In the genomic region with DNA sequence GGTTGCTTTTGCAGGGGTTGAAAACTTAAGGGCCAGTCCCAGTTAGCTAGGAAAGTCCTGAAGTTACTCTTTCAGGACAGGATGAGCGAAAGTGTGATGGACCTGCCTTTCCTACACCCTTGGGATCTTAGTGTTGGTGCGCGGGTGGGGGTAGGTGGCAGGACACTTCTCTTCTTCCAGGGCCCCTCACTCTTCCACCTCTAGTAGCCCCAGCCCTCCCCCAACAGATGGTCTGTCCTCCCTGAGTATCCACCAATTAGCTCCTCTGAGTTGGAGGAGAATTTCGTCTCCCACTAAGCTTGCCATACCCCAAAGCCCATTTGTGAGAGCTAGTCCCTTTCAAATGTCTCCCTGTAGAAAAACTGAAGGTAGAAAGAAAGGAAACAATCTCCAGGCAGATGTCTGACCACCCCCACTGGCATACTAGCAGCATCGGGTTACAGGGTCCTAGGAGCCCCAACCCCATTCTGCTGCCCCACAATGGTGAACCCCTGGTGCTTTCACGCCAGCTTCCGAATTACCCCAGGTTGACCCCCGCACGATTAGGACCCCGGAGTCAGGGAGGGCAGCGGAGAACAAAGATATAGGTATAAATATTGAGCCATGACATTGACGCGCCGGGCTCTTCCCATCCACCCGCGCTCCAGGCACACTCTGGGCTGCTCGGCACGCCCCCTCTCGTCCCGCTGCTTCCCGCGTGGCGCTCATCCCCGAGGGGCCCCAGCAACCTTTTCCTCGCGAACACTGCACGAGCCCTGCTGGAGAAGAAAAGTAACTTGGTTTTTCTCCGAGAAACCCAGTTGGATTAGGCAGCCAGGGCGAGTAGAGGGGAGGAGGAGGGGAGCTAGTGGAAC, we compare ENCODE assay signal across 16 mouse cellular contexts. TPM values are rescaled to one million over a fixed set of nuclear protein-coding genes. Genes with fewer than 3 reads are reported as not detected.
A peak's percentile ranks its signal among the peaks of the same experiment; 100 is the strongest.
DNase-seq lines count a peak whose midpoint lies in the region; ATAC-seq lines count a peak whose summit lies in the region.
"Not testable (repeated sequence)": the region's sequence is repeated elsewhere in the genome, so short reads cannot be mapped to it uniquely, and the experiment has no call there.
"Had no signal": no experiment of that assay in that cellular context is flagged by ENCODE, and none has a peak within 500 bp of the region (broad histone marks: within the 10 kb centered on the region; RNA-seq: fewer than 3 reads in every experiment).

No protein-coding gene starts in this region.

- 23% methylated on average over 15 of the region's 29 CpGs for WGBS in embryonic facial prominence, embryonic 14.5 days
- WGBS in forebrain, embryonic 15.5 days: 27% methylated on average over 20 of the region's 29 CpGs
- 21% methylated on average over 21 of the region's 29 CpGs for WGBS in hindbrain, embryonic 11.5 days
- WGBS in hindbrain, embryonic 16.5 days: 21% methylated on average over 18 of the region's 29 CpGs
- WGBS in limb, embryonic 11.5 days: 20% methylated on average over 18 of the region's 29 CpGs
- 29% methylated on average over 23 of the region's 29 CpGs for WGBS in midbrain, embryonic 13.5 days
- WGBS in neural tube, embryonic 11.5 days: 15% methylated on average over 16 of the region's 29 CpGs

- not testable (repeated sequence) for H3K4me3 ChIP-seq in embryonic facial prominence, embryonic 14.5 days (ENCODE audit: low read depth, low read length); forebrain, embryonic 15.5 days; hindbrain, embryonic 11.5 days (ENCODE audit: low read depth, low read length); hindbrain, embryonic 16.5 days (ENCODE audit: low read length); limb, embryonic 11.5 days (ENCODE audit: low read depth, low read length); midbrain, embryonic 13.5 days (replicated peaks); neural tube, embryonic 11.5 days (ENCODE audit: low read depth, low read length)

- DNase-seq in embryonic facial prominence, embryonic 14.5 days (ENCODE audit: low spot score); hindbrain, embryonic 11.5 days (ENCODE audit: low spot score); limb, embryonic 11.5 days (ENCODE audit: low spot score); neural tube, embryonic 11.5 days (ENCODE audit: low spot score): not testable (repeated sequence)

- not testable (repeated sequence) for H3K9ac ChIP-seq in embryonic facial prominence, embryonic 14.5 days (ENCODE audit: low read depth, low read length); forebrain, embryonic 15.5 days (replicated peaks); hindbrain, embryonic 11.5 days (ENCODE audit: low read depth, low read length); hindbrain, embryonic 16.5 days (ENCODE audit: low read depth, low read length); limb, embryonic 11.5 days (ENCODE audit: low read length); midbrain, embryonic 13.5 days (replicated peaks); neural tube, embryonic 11.5 days (ENCODE audit: low read length)

- H3K27ac ChIP-seq in embryonic facial prominence, embryonic 14.5 days (replicated peaks; ENCODE audit: low read depth, low read length); forebrain, embryonic 15.5 days (replicated peaks); hindbrain, embryonic 11.5 days (ENCODE audit: low read depth, low read length); hindbrain, embryonic 16.5 days (ENCODE audit: low read depth, low read length); limb, embryonic 11.5 days (replicated peaks; ENCODE audit: low read depth, low read length); midbrain, embryonic 13.5 days; neural tube, embryonic 11.5 days (ENCODE audit: low read depth, low read length): not testable (repeated sequence)

- not testable (repeated sequence) for H3K9me3 ChIP-seq in embryonic facial prominence, embryonic 14.5 days (ENCODE audit: control insufficient read depth, low read length); forebrain, embryonic 15.5 days; hindbrain, embryonic 11.5 days (ENCODE audit: control insufficient read depth, low read length); hindbrain, embryonic 16.5 days (ENCODE audit: control insufficient read depth, low read length); limb, embryonic 11.5 days (ENCODE audit: control insufficient read depth, low read length); midbrain, embryonic 13.5 days; neural tube, embryonic 11.5 days (ENCODE audit: control insufficient read depth, low read length)

- H3K36me3 ChIP-seq in embryonic facial prominence, embryonic 14.5 days (ENCODE audit: control insufficient read depth, insufficient read depth, low read length); forebrain, embryonic 15.5 days; hindbrain, embryonic 11.5 days (ENCODE audit: control insufficient read depth, insufficient read depth, low read length); hindbrain, embryonic 16.5 days (ENCODE audit: control insufficient read depth, insufficient read depth, low read length); limb, embryonic 11.5 days (ENCODE audit: control insufficient read depth, insufficient read depth, low read length); midbrain, embryonic 13.5 days; neural tube, embryonic 11.5 days (ENCODE audit: control insufficient read depth, insufficient read depth, low read length): not testable (repeated sequence)

- not testable (repeated sequence) for H3K27me3 ChIP-seq in embryonic facial prominence, embryonic 14.5 days (replicated peaks; ENCODE audit: control insufficient read depth, insufficient read depth, low read length); forebrain, embryonic 15.5 days; hindbrain, embryonic 11.5 days (ENCODE audit: control insufficient read depth, insufficient read depth, low read length); hindbrain, embryonic 16.5 days (replicated peaks; ENCODE audit: control insufficient read depth, insufficient read depth, low read length); limb, embryonic 11.5 days (ENCODE audit: control insufficient read depth, insufficient read depth, low read length); midbrain, embryonic 13.5 days; neural tube, embryonic 11.5 days (ENCODE audit: control insufficient read depth, insufficient read depth, low read length)

- H3K4me1 ChIP-seq in embryonic facial prominence, embryonic 14.5 days (ENCODE audit: control insufficient read depth, insufficient read depth, low read length); forebrain, embryonic 15.5 days; hindbrain, embryonic 11.5 days (replicated peaks; ENCODE audit: control insufficient read depth, insufficient read depth, low read length); hindbrain, embryonic 16.5 days (ENCODE audit: control insufficient read depth, insufficient read depth, low read depth, low read length); limb, embryonic 11.5 days (ENCODE audit: control insufficient read depth, insufficient read depth, low read length); midbrain, embryonic 13.5 days (replicated peaks); neural tube, embryonic 11.5 days (ENCODE audit: control insufficient read depth, insufficient read depth, low read length): not testable (repeated sequence)

- 0 out of 2 replicates have a peak, but pooled peaks have one; percentile 26 for ATAC-seq in embryonic facial prominence, embryonic 14.5 days (ENCODE audit: low read depth)
- peak; percentile 71 for ATAC-seq in forebrain, embryonic 15.5 days (replicated peaks)
- peak; percentile 61; the same call in 1 of the 2 replicates for ATAC-seq in hindbrain, embryonic 11.5 days (ENCODE audit: low FRiP score)
- peak; percentile 75 for ATAC-seq in hindbrain, embryonic 16.5 days
- ATAC-seq in limb, embryonic 11.5 days (ENCODE audit: insufficient number of reproducible peaks, low FRiP score, low TSS enrichment, low read depth): 0 out of 2 replicates have a peak, but pooled peaks have one; percentile 47
- peak; percentile 83 for ATAC-seq in midbrain, embryonic 13.5 days
- peak; percentile 38; the same call in 1 of the 2 replicates for ATAC-seq in neural tube, embryonic 11.5 days (ENCODE audit: insufficient read depth, low FRiP score, low TSS enrichment)

- not testable (repeated sequence) for H3K4me2 ChIP-seq in embryonic facial prominence, embryonic 14.5 days (ENCODE audit: low read depth, low read length); forebrain, embryonic 15.5 days (replicated peaks); hindbrain, embryonic 11.5 days (replicated peaks; ENCODE audit: low read depth, low read length); hindbrain, embryonic 16.5 days (ENCODE audit: low read length); limb, embryonic 11.5 days (ENCODE audit: low read depth, severe bottlenecking); midbrain, embryonic 13.5 days (replicated peaks); neural tube, embryonic 11.5 days (ENCODE audit: low read depth)

RNA-seq across cellular contexts. Expression of gene Gm8024, which starts 18.5 kb away (rescaled TPM):
- not detected in 2 replicates for polyA plus RNA-seq in embryonic facial prominence, embryonic 14.5 days (2014; fragmentation: Nextera tagmentation; extraction: Ambion mirVana)
- not detected in 2 replicates for polyA plus RNA-seq in forebrain, embryonic 15.5 days (2015; fragmentation: Nextera tagmentation; extraction: Ambion mirVana)
- polyA plus RNA-seq in hindbrain, embryonic 11.5 days (2014; fragmentation: Nextera tagmentation; extraction: Ambion mirVana): not detected in 2 replicates
- polyA plus RNA-seq in hindbrain, embryonic 16.5 days (2015; fragmentation: Nextera tagmentation; extraction: Ambion mirVana): not detected in 2 replicates
- polyA plus RNA-seq in limb, embryonic 11.5 days (2014; fragmentation: Nextera tagmentation; extraction: Ambion mirVana): not detected in 2 replicates
- polyA plus RNA-seq in midbrain, embryonic 13.5 days (2015; fragmentation: Nextera tagmentation; extraction: Ambion mirVana): not detected in 2 replicates
- polyA plus RNA-seq in neural tube, embryonic 11.5 days (2014; fragmentation: Nextera tagmentation; extraction: Ambion mirVana): not detected in 2 replicates
- polyA plus RNA-seq: heart, embryonic 13.5 days; intestine, embryonic 14.5 days; large intestine, adult 2 months; liver, embryonic 14.5 days; lung, adult 2 months; stomach, embryonic 15.5 days had no signal

RNA-seq across cellular contexts. Expression of gene Gm8020, which starts 40.4 kb away (rescaled TPM):
- polyA plus RNA-seq in embryonic facial prominence, embryonic 14.5 days (2014; fragmentation: Nextera tagmentation; extraction: Ambion mirVana): not detected in 2 replicates
- not detected in 2 replicates for polyA plus RNA-seq in forebrain, embryonic 15.5 days (2015; fragmentation: Nextera tagmentation; extraction: Ambion mirVana)
- polyA plus RNA-seq in hindbrain, embryonic 11.5 days (2014; fragmentation: Nextera tagmentation; extraction: Ambion mirVana): not detected in 2 replicates
- not detected in 2 replicates for polyA plus RNA-seq in hindbrain, embryonic 16.5 days (2015; fragmentation: Nextera tagmentation; extraction: Ambion mirVana)
- polyA plus RNA-seq in limb, embryonic 11.5 days (2014; fragmentation: Nextera tagmentation; extraction: Ambion mirVana): not detected in 2 replicates
- not detected in 2 replicates for polyA plus RNA-seq in midbrain, embryonic 13.5 days (2015; fragmentation: Nextera tagmentation; extraction: Ambion mirVana)
- polyA plus RNA-seq in neural tube, embryonic 11.5 days (2014; fragmentation: Nextera tagmentation; extraction: Ambion mirVana): not detected in 2 replicates
- polyA plus RNA-seq: cerebellum, adult 2 months; cortical plate, adult 2 months; heart, embryonic 13.5 days; intestine, embryonic 14.5 days; kidney, adult 2 months; large intestine, adult 2 months; liver, embryonic 14.5 days; lung, adult 2 months; stomach, embryonic 15.5 days had no signal

RNA-seq across cellular contexts. Expression of gene Gm17124, which starts 57.1 kb away (rescaled TPM):
- polyA plus RNA-seq in embryonic facial prominence, embryonic 14.5 days (2014; fragmentation: Nextera tagmentation; extraction: Ambion mirVana): not detected in 2 replicates
- not detected in 2 replicates for polyA plus RNA-seq in forebrain, embryonic 15.5 days (2015; fragmentation: Nextera tagmentation; extraction: Ambion mirVana)
- not detected in 2 replicates for polyA plus RNA-seq in hindbrain, embryonic 11.5 days (2014; fragmentation: Nextera tagmentation; extraction: Ambion mirVana)
- not detected in 2 replicates for polyA plus RNA-seq in hindbrain, embryonic 16.5 days (2015; fragmentation: Nextera tagmentation; extraction: Ambion mirVana)
- not detected in 2 replicates for polyA plus RNA-seq in limb, embryonic 11.5 days (2014; fragmentation: Nextera tagmentation; extraction: Ambion mirVana)
- polyA plus RNA-seq in midbrain, embryonic 13.5 days (2015; fragmentation: Nextera tagmentation; extraction: Ambion mirVana): not detected in 2 replicates
- polyA plus RNA-seq in neural tube, embryonic 11.5 days (2014; fragmentation: Nextera tagmentation; extraction: Ambion mirVana): not detected in 2 replicates
- polyA plus RNA-seq: cerebellum, adult 2 months; cortical plate, adult 2 months; heart, embryonic 13.5 days; intestine, embryonic 14.5 days; kidney, adult 2 months; large intestine, adult 2 months; liver, embryonic 14.5 days; lung, adult 2 months; stomach, embryonic 15.5 days had no signal

Comparison
In these comparisons a context has a peak if more than half of its experiments do, and no peak if none do; other contexts are left out.
1. ATAC-seq: peak in every context shown above with its lines; median percentile 83 in midbrain, embryonic 13.5 days; 75 in hindbrain, embryonic 16.5 days; 71 in forebrain, embryonic 15.5 days; 61 in hindbrain, embryonic 11.5 days; 47 in limb, embryonic 11.5 days; 38 in neural tube, embryonic 11.5 days; 26 in embryonic facial prominence, embryonic 14.5 days.